Mouse (Mus musculus): ENCODE measurements at regions not wholly inside any gene's neighbourhood (a gene's known extent, or its start where the extent isn't known, plus 50 kb on each side); places are given as distances from the start of the nearest gene placed in this dataset.

DNA sequence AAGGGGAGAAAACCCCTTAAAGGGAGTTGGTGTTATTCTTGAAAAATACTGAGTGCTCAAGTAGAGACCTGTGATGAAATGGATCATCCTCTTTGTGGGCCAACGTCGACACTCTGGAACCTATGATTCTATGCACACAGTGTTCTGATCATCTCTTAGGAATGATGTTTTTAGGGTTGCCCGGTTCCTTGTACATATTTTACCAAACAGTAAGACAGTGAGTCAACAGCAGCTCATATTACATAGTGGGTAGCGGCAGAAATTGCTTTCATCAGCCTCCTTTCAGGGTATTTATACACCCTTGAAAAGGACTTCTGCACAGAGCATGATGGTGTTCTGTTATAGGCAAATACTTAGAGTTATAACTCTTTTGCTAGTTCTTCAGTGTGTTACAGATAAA, 97.6 kb upstream of the Pdcd1 start:
- TF ChIP-seq POLR2A (IDR thresholded peaks at IDR 0.05; ENCODE audit: low read depth, low read length), result no peak
- no peak for TF ChIP-seq CTCF (conservative IDR thresholded peaks at IDR 0.05; ENCODE audit: insufficient read depth, insufficient read length, low read depth, low read length)
